Mouse (Mus musculus): ENCODE measurements around the gene Larp6. TPM values are rescaled to one million over a fixed set of nuclear protein-coding genes. Genes with fewer than 3 reads are reported as not detected.

Gene Larp6
- total RNA-seq, 2 experiments from 2014 or later, result not detected

DNA sequence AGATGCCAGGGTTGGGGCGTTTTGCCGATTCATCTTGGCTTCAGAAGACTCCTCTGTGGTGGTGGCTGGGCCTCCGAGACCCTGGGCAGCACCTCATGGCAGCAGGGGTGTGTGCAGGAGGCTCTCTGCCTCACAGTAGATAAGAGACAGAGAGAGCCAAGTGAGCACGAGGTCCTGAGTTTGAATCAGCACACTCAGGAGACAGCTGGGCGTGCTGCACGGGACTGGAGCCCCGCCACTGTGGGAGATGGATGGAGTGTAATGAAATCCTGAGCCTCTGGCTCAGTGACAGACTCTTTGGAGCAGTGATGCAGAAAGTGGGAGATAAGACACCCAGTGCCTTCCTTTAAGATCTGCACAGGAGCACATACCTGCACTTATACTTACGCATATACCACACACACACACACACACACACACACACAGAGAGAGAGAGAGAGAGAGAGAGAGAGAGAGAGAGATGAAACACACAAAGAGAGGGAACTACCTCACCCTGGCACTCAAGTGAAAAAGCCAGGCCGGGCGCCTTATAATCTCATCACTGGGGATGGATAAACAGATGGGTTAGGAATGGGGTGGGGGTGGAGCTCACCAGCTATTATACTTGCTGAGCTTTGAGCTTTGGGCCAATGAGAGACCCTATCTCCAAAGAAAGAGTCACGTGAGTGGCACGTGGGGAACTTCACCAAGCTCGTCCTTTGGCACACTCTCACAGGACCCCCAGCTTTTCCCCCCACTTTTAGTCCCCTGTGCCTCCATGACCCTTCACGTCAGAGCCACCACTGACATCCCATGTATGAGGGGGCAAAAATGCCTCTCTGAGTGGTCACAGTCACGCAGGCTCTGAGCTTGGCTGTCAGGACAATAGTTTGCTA lies 44.3 kb downstream of the Larp6 start:
- no peak for ATAC-seq (replicated peaks; ENCODE audit: poor library complexity, severe bottlenecking)

GRCm38 (mm10) chr9:60757817-60758216 lies 45.0 kb downstream of the Larp6 start:
- peak; percentile 68 for ATAC-seq (replicated peaks; ENCODE audit: poor library complexity, severe bottlenecking)

- no peak for ATAC-seq (replicated peaks; ENCODE audit: poor library complexity, severe bottlenecking)
These were observed 46.7 kb downstream of the Larp6 start for GRCm38 (mm10) chr9:60759436-60760007.

DNA sequence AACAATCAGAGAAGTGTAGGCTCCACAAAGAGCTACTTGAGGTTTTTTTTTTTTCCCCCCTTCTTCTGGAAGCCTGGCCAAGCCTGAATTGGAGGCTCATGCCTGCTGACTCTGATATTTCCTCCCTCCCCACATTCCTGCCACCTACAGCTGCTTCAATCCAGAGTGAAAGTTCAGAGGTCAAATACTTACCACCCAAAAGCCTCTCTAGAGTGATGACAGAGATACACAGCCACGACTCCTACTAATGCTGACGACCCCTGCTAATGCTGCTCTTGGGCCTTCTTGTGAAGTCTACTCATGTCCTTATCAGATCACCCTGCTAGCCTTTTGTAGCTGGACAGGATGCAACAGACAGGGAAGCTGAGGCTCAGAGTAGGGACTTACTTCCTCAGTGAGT lies 52.4 kb downstream of the Larp6 start:
- no peak for ATAC-seq (replicated peaks; ENCODE audit: poor library complexity, severe bottlenecking)

GRCm38 (mm10) chr9:60768393-60768792 lies 55.6 kb downstream of the Larp6 start:
- no peak for ATAC-seq (replicated peaks; ENCODE audit: poor library complexity, severe bottlenecking)

DNA sequence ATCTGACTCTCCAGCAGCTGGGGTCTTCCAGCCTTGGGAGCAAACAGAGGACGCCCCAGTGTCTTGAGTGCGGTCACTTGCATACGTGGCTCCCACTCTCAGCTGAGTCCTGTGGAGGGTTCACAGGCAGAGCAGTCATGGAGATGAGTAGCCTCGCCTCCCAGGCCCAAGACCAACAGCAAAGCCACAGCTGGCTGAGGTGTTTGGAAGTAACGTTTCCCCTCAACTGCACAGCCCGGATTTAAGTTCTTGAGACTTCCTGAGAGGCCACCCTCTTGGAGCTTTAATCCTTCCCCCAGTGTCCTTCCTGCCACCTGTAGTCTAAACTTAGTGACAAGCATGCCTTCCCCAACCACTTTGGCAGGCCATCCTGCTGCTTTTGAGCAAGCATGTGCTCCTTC lies 56.9 kb downstream of the Larp6 start:
- no peak for ATAC-seq (replicated peaks; ENCODE audit: poor library complexity, severe bottlenecking)

DNA sequence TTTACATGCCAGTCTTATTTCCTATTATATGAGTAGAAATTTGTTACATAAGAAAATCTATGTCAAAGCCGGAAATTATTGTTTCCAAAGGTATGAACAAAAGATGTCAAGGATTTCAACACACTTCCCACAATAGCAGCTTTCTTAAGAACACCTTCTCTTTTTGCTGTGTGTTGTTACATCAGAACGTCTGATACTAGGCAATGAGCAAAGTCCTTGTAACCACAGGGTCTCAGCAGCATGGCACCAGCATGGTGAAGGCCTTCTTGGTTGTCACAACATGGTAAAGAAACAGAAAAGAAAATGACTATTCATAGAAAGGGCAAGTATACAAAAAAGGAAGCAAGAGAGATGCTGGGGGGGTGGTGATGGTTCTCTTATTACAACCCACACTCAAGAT lies 60.9 kb downstream of the Larp6 start:
- peak; percentile 42 for ATAC-seq (replicated peaks; ENCODE audit: poor library complexity, severe bottlenecking)

GRCm38 (mm10) chr9:60776899-60777298 lies 64.1 kb downstream of the Larp6 start:
- no peak for ATAC-seq (replicated peaks; ENCODE audit: poor library complexity, severe bottlenecking)

DNA sequence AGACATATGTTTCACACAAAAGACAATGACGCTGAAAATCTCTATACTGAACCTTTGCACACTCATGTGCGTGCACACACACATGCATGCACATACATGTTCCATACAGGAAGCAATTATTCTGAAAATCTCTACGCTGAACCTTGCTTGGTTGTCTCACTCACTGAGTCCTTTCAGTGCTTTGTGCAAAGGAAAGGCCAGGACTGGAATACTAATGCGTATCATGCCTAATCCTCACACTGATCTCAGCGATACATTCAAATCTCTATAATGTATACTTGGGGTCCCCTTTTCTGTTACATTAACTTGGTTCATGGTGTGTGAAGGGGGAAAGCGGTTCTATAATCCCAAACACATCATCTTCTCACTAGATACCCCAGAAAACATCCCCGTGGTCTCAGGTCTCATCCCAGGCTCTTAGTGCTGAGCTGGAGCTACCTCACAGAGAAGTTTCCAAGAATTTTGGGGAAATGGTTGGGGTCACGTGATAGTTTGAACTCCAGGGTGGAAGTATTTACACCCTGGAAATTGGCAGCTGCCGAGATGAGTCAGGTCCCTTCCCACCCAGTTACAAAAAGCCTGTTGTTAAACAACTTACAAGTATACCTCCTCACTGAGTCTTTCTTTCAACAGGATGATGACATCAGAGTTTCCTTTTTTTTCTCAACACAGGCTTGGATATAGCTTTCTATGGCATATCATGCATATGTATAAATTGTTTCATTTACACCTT lies 69.4 kb downstream of the Larp6 start:
- ATAC-seq (replicated peaks; ENCODE audit: poor library complexity, severe bottlenecking), result no peak

GRCm38 (mm10) chr9:60785069-60785468 lies 72.3 kb downstream of the Larp6 start:
- ATAC-seq (replicated peaks; ENCODE audit: poor library complexity, severe bottlenecking), result no peak

DNA sequence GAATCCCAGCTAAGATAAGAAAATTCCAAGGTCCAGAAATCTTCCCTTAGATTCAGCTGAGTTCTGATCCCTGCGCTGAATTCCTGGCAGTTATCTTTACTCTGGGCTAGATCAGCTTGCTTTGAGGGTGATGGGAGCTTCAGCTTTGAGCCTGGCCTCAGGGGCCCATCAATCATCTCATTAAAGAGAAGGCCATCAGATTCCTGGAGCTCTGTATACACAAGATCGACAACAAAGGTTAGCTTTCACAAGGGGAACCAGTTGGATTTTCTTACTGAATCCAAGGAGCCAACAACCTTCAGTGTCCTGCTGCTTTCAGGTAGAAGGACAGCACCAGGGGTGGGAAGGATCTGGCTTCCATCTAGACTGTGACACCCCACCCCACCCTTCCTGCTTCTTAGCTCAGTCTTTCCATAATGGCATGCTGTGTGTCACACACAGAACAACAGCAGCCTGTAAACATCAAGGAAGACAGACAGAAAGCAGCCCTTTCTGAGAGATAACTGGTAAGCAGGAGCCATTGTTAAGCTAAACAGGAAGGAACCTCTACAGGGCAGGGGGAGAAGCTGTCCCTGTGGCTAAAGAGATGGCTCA lies 74.8 kb downstream of the Larp6 start:
- ATAC-seq (replicated peaks; ENCODE audit: poor library complexity, severe bottlenecking), result no peak

Other genes starting within 250 kb of the Larp6 start
- gene Thsd4, start 190.9 kb upstream of the Larp6 start, total RNA-seq (2014; fragmentation: Nextera tagmentation), result not detected in 2 replicates
- gene Thsd4, start 190.9 kb upstream of the Larp6 start, total RNA-seq (2017), result 0.04 TPM in 1 of 2 replicates, not detected in the other
- 3.4 and 4.1 TPM in 2 replicates for gene Lrrc49, start 24.8 kb upstream of the Larp6 start, total RNA-seq (2014; fragmentation: Nextera tagmentation)
- 6.1 and 12.0 TPM in 2 replicates for gene Lrrc49, start 24.8 kb upstream of the Larp6 start, total RNA-seq (2017)
- 0.79 and 1.2 TPM in 2 replicates for gene Uaca, start 81.6 kb downstream of the Larp6 start, total RNA-seq (2014; fragmentation: Nextera tagmentation)
- gene Uaca, start 81.6 kb downstream of the Larp6 start, total RNA-seq (2017), result 2.1 and 2.2 TPM in 2 replicates

All from granulocyte monocyte progenitor cell, adult 5-6 weeks (primary cell).